Mouse (Mus musculus): ENCODE measurements at regions not wholly inside any gene's neighbourhood (a gene's known extent, or its start where the extent isn't known, plus 50 kb on each side); places are given as distances from the start of the nearest gene placed in this dataset.

- Histone ChIP-seq H3K4me3 (replicated peaks; ENCODE audit: low read length) (no peak overlapping the region), H3K36me3 (ENCODE audit: control insufficient read depth, insufficient read depth, low read length) (no peaks in the 10 kb centered on the region), H3K4me2 (replicated peaks; ENCODE audit: low read depth, low read length, severe bottlenecking) (no peak overlapping the region), H3K27me3 (ENCODE audit: control insufficient read depth, insufficient read depth, low read length) (no peaks in the 10 kb centered on the region), H3K9me3 (ENCODE audit: control insufficient read depth, low read length) (no peaks in the 10 kb centered on the region), H3K27ac (replicated peaks; ENCODE audit: low read depth, low read length) (no peak overlapping the region), H3K4me1 (ENCODE audit: control insufficient read depth, insufficient read depth, low read length) (no peaks in the 10 kb centered on the region), H3K9ac (ENCODE audit: low read depth, low read length, severe bottlenecking) (no peak overlapping the region)
- ATAC-seq (ENCODE audit: low FRiP score, low read depth): no peak
- DNase-seq (ENCODE audit: low spot score): no peak
- WGBS: 100% methylated on average over 1 of the region's 1 CpGs
- no peak for TF ChIP-seq POLR2A (IDR thresholded peaks at IDR 0.05; ENCODE audit: borderline replicate concordance, extremely low read depth, insufficient read depth, insufficient read length)
Measured at GRCm38 (mm10) chr5:82319709-82320333, 1035.2 kb downstream of the Tecrl start.

GRCm38 (mm10) chr5:82312054-82312453 lies 1042.9 kb downstream of the Tecrl start:
- no peak for ATAC-seq (ENCODE audit: low FRiP score, low read depth)
- DNase-seq (ENCODE audit: low spot score): no peak
- no peak overlapping the region for H3K9ac ChIP-seq (ENCODE audit: low read depth, low read length, severe bottlenecking)

GRCm38 (mm10) chr5:82288069-82288845 lies 1066.7 kb downstream of the Tecrl start:
- H3K4me2 ChIP-seq (replicated peaks; ENCODE audit: low read depth, low read length, severe bottlenecking): no peak overlapping the region
- H3K4me1 ChIP-seq (ENCODE audit: control insufficient read depth, insufficient read depth, low read length): no peaks in the 10 kb centered on the region
- H3K4me3 ChIP-seq (replicated peaks; ENCODE audit: low read length): no peak overlapping the region
- H3K9ac ChIP-seq (ENCODE audit: low read depth, low read length, severe bottlenecking): no peak overlapping the region
- H3K27me3 ChIP-seq (ENCODE audit: control insufficient read depth, insufficient read depth, low read length): no peaks in the 10 kb centered on the region
- TF ChIP-seq POLR2A (IDR thresholded peaks at IDR 0.05; ENCODE audit: borderline replicate concordance, extremely low read depth, insufficient read depth, insufficient read length): no peak
- no peak for DNase-seq (ENCODE audit: low spot score)
- no peak for ATAC-seq (ENCODE audit: low FRiP score, low read depth)
- no peaks in the 10 kb centered on the region for H3K9me3 ChIP-seq (ENCODE audit: control insufficient read depth, low read length)
- no peaks in the 10 kb centered on the region for H3K36me3 ChIP-seq (ENCODE audit: control insufficient read depth, insufficient read depth, low read length)
- 75% methylated on average over 5 of the region's 5 CpGs for WGBS
- no peak overlapping the region for H3K27ac ChIP-seq (replicated peaks; ENCODE audit: low read depth, low read length)

More at GRCm38 (mm10) chr5:82312054-82312453, 1042.9 kb downstream of the Tecrl start:
- WGBS: 46% methylated on average over 6 of the region's 6 CpGs
- TF ChIP-seq POLR2A (IDR thresholded peaks at IDR 0.05; ENCODE audit: borderline replicate concordance, extremely low read depth, insufficient read depth, insufficient read length): no peak
- no peak overlapping the region for H3K27ac ChIP-seq (replicated peaks; ENCODE audit: low read depth, low read length)
- H3K9me3 ChIP-seq (ENCODE audit: control insufficient read depth, low read length): no peaks in the 10 kb centered on the region
- no peak overlapping the region for H3K4me3 ChIP-seq (replicated peaks; ENCODE audit: low read length)
- H3K27me3 ChIP-seq (ENCODE audit: control insufficient read depth, insufficient read depth, low read length): no peaks in the 10 kb centered on the region
- H3K4me1 ChIP-seq (ENCODE audit: control insufficient read depth, insufficient read depth, low read length): no peaks in the 10 kb centered on the region
- H3K4me2 ChIP-seq (replicated peaks; ENCODE audit: low read depth, low read length, severe bottlenecking): no peak overlapping the region
- H3K36me3 ChIP-seq (ENCODE audit: control insufficient read depth, insufficient read depth, low read length): no peaks in the 10 kb centered on the region

GRCm38 (mm10) chr5:82253356-82254104 lies 1101.5 kb downstream of the Tecrl start:
- H3K9ac ChIP-seq (ENCODE audit: low read depth, low read length, severe bottlenecking): no peak overlapping the region
- no peaks in the 10 kb centered on the region for H3K36me3 ChIP-seq (ENCODE audit: control insufficient read depth, insufficient read depth, low read length)
- H3K4me1 ChIP-seq (ENCODE audit: control insufficient read depth, insufficient read depth, low read length): no peaks in the 10 kb centered on the region
- no peak overlapping the region for H3K4me2 ChIP-seq (replicated peaks; ENCODE audit: low read depth, low read length, severe bottlenecking)
- 87% methylated on average over 3 of the region's 3 CpGs for WGBS
- H3K27ac ChIP-seq (replicated peaks; ENCODE audit: low read depth, low read length): no peak overlapping the region
- no peak for DNase-seq (ENCODE audit: low spot score)
- no peaks in the 10 kb centered on the region for H3K9me3 ChIP-seq (ENCODE audit: control insufficient read depth, low read length)
- H3K27me3 ChIP-seq (ENCODE audit: control insufficient read depth, insufficient read depth, low read length): no peaks in the 10 kb centered on the region
- TF ChIP-seq POLR2A (IDR thresholded peaks at IDR 0.05; ENCODE audit: borderline replicate concordance, extremely low read depth, insufficient read depth, insufficient read length): no peak
- ATAC-seq (ENCODE audit: low FRiP score, low read depth): no peak
- H3K4me3 ChIP-seq (replicated peaks; ENCODE audit: low read length): no peak overlapping the region

GRCm38 (mm10) chr5:82226329-82226728 lies 1128.7 kb downstream of the Tecrl start:
- H3K36me3 ChIP-seq (ENCODE audit: control insufficient read depth, insufficient read depth, low read length): no peaks in the 10 kb centered on the region
- H3K9ac ChIP-seq (ENCODE audit: low read depth, low read length, severe bottlenecking): no peak overlapping the region
- H3K27me3 ChIP-seq (ENCODE audit: control insufficient read depth, insufficient read depth, low read length): no peaks in the 10 kb centered on the region
- no peak for TF ChIP-seq POLR2A (IDR thresholded peaks at IDR 0.05; ENCODE audit: borderline replicate concordance, extremely low read depth, insufficient read depth, insufficient read length)
- no peak for ATAC-seq (ENCODE audit: low FRiP score, low read depth)
- H3K9me3 ChIP-seq (ENCODE audit: control insufficient read depth, low read length): no peaks in the 10 kb centered on the region
- DNase-seq (ENCODE audit: low spot score): no peak
- H3K4me3 ChIP-seq (replicated peaks; ENCODE audit: low read length): no peak overlapping the region
- WGBS: 68% methylated on average over 3 of the region's 3 CpGs
- no peak overlapping the region for H3K4me2 ChIP-seq (replicated peaks; ENCODE audit: low read depth, low read length, severe bottlenecking)
- H3K4me1 ChIP-seq (ENCODE audit: control insufficient read depth, insufficient read depth, low read length): no peaks in the 10 kb centered on the region
- H3K27ac ChIP-seq (replicated peaks; ENCODE audit: low read depth, low read length): no peak overlapping the region
